Mouse (Mus musculus) limb, embryonic 14.5 days (tissue): Measurements from ENCODE around the gene Coro1c. TPM values are rescaled to one million over a fixed set of nuclear protein-coding genes. Genes with fewer than 3 reads are reported as not detected.

ENCODE experiments used
- ATAC-seq: fragments of 200-750 bp; cut with Nextera tagmentation; 2 replicates; pipeline ENCODE4 v1.8.0; 2017; ENCODE audit warnings: low read depth, moderate number of reproducible peaks, moderate TSS enrichment; ENCODE audit not compliant: low FRiP score
- DNase-seq: peaks from one replicate; pipeline ENCODE4 v3.0.0-alpha.2; 2015; ENCODE audit warnings: low spot score
- H3K27ac ChIP-seq: fragments of 300-500 bp; sonication (generic); replicated peaks from 2 replicates; pipeline ENCODE4 v1.5.1; 2014; ENCODE audit warnings: low read depth, mild to moderate bottlenecking, low read length, moderate library complexity, mixed read lengths
- H3K27me3 ChIP-seq: fragments of 300-500 bp; sonication (generic); 2 replicates; pipeline ENCODE4 v1.6.1; 2014; ENCODE audit warnings: low read length, mixed read lengths; ENCODE audit not compliant: control insufficient read depth, insufficient read depth
- H3K36me3 ChIP-seq: fragments of 300-500 bp; sonication (generic); 2 replicates; pipeline ENCODE4 v1.6.1; 2014; ENCODE audit warnings: mild to moderate bottlenecking, low read length, moderate library complexity, mixed read lengths; ENCODE audit not compliant: control insufficient read depth, insufficient read depth
- H3K4me1 ChIP-seq: fragments of 300-500 bp; sonication (generic); 2 replicates; pipeline ENCODE4 v1.6.1; 2014; ENCODE audit warnings: antibody characterized with exemption, low read length, mixed read lengths; ENCODE audit not compliant: control insufficient read depth, insufficient read depth
- H3K4me2 ChIP-seq: fragments of 300-500 bp; sonication (generic); replicated peaks from 2 replicates; pipeline ENCODE4 v1.6.1; 2014; ENCODE audit warnings: low read depth, mild to moderate bottlenecking, low read length, moderate library complexity; ENCODE audit not compliant: severe bottlenecking
- H3K4me3 ChIP-seq: fragments of 300-500 bp; sonication (generic); replicated peaks from 2 replicates; pipeline ENCODE4 v1.5.1; 2014; ENCODE audit warnings: low read length
- H3K9ac ChIP-seq: fragments of 300-500 bp; sonication (generic); 2 replicates; pipeline ENCODE4 v1.6.1; 2014; ENCODE audit warnings: mild to moderate bottlenecking, low read depth, low read length, moderate library complexity; ENCODE audit not compliant: severe bottlenecking
- H3K9me3 ChIP-seq: fragments of 300-500 bp; sonication (generic); 2 replicates; pipeline ENCODE4 v1.6.1; 2016; ENCODE audit warnings: low read length; ENCODE audit not compliant: control insufficient read depth
- POLR2A ChIP-seq: fragments of 200-500 bp; IDR thresholded peaks from 2 replicates; pipeline ENCODE4 v1.8.0; 2012; ENCODE audit warnings: inconsistent platforms, mild to moderate bottlenecking, moderate library complexity, borderline replicate concordance; ENCODE audit not compliant: insufficient read depth, insufficient read length; ENCODE audit errors: extremely low read depth
- WGBS: fragments of 180-500 bp; shearing (Covaris S2); extraction: QIAGEN DNeasy Blood & Tissue Kit; methylation state at CpG from one replicate; pipeline ENCODE4 v1.1.7; 2014; 5-methylcytosine and 5-hydroxymethylcytosine counted together
- polyA plus RNA-seq, 2 experiments: library from polyadenylated mRNA; depleted of rRNA in 1 of 2; stranded (reverse) in 1 of 2; unstranded in 1 of 2; fragments of >200 nt; fragmentation: Nextera tagmentation in 1 of 2; extraction: Ambion mirVana in 1 of 2; gene quantifications; 2 replicates each; pipeline versions ENCODE4 v1.2.1 to v1.2.3; 2012 to 2014

Gene Coro1c
- polyA plus RNA-seq, 2 experiments, result 68.9 to 92.4 TPM

GRCm38 (mm10) chr5:113889912-113890311, 18.6 kb downstream of the Coro1c start:
- no peak for DNase-seq
- no peak for TF ChIP-seq POLR2A
- H3K27ac ChIP-seq, result no peak overlapping the region

GRCm38 (mm10) chr5:113889181-113889906, 19.2 kb downstream of the Coro1c start:
- Histone ChIP-seq H3K27me3 (no peaks in the 10 kb centered on the region), H3K4me2 (peak overlapping the region; percentile 19; the same call in 1 of the 2 replicates), H3K27ac (peak overlapping the region; percentile 61), H3K36me3 (no peaks in the 10 kb centered on the region), H3K9me3 (no peaks in the 10 kb centered on the region), H3K9ac (0 out of 2 replicates have a peak overlapping the region, but pooled peaks have one; percentile 4), H3K4me1 (peaks cover 24% of the 10 kb centered on the region), H3K4me3 (no peak overlapping the region)
- TF ChIP-seq POLR2A, result no peak
- no peak for ATAC-seq
- WGBS, result 14% methylated on average over 19 of the region's 19 CpGs
- DNase-seq, result peak; percentile 34

More at GRCm38 (mm10) chr5:113889912-113890311, 18.6 kb downstream of the Coro1c start:
- Histone ChIP-seq H3K4me2 (no peak overlapping the region), H3K9me3 (no peaks in the 10 kb centered on the region), H3K9ac (no peak overlapping the region), H3K4me1 (peaks cover 24% of the 10 kb centered on the region), H3K36me3 (no peaks in the 10 kb centered on the region; the same call in 1 of the 2 replicates), H3K4me3 (no peak overlapping the region), H3K27me3 (no peaks in the 10 kb centered on the region)
- 36% methylated on average over 4 of the region's 4 CpGs for WGBS
- ATAC-seq, result no peak

GRCm38 (mm10) chr5:113888186-113888795, 20.3 kb downstream of the Coro1c start:
- no peak overlapping the region for H3K27ac ChIP-seq
- no peak overlapping the region for H3K4me2 ChIP-seq
- peaks cover 25% of the 10 kb centered on the region for H3K4me1 ChIP-seq
- no peak overlapping the region for H3K9ac ChIP-seq
- DNase-seq (no peak), ATAC-seq (no peak)
- no peaks in the 10 kb centered on the region for H3K36me3 ChIP-seq
- no peaks in the 10 kb centered on the region for H3K9me3 ChIP-seq
- H3K4me3 ChIP-seq, result no peak overlapping the region
- TF ChIP-seq POLR2A, result no peak
- 92% methylated on average over 5 of the region's 5 CpGs for WGBS
- H3K27me3 ChIP-seq, result no peaks in the 10 kb centered on the region

- Histone ChIP-seq H3K27me3 (no peaks in the 10 kb centered on the region), H3K36me3 (no peaks in the 10 kb centered on the region), H3K9ac (no peak overlapping the region), H3K4me3 (no peak overlapping the region), H3K4me1 (peaks cover 34% of the 10 kb centered on the region), H3K27ac (no peak overlapping the region), H3K4me2 (no peak overlapping the region), H3K9me3 (no peaks in the 10 kb centered on the region)
- no peak for ATAC-seq
- 63% methylated on average over 11 of the region's 11 CpGs for WGBS
- no peak for TF ChIP-seq POLR2A
- DNase-seq, result peak; percentile 18
These were observed 21.4 kb downstream of the Coro1c start for GRCm38 (mm10) chr5:113887132-113887531.

DNA sequence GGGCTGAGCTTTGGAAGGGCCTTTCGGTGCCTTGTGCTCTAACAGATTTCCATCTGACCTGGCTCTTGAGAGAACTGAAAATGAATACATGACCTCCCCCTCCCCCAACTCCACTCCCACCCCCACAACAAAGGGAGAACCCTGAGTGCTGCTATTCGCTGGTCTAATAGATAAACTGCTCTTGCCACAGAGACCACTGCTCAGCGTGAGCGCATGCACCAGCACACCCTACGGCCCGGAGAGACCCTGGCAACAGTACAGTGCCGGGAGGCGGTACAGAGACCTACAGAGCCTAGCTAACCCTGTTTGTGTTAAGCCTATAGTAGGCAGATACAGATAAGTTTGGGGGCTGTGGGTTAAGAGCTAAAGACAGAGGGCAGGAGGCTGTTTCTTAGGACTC, 22.9 kb downstream of the Coro1c start:
- DNase-seq (no peak), ATAC-seq (no peak)
- H3K9me3 ChIP-seq, result no peaks in the 10 kb centered on the region
- no peak overlapping the region for H3K4me3 ChIP-seq
- H3K4me2 ChIP-seq, result no peak overlapping the region
- H3K4me1 ChIP-seq, result peaks cover 32% of the 10 kb centered on the region
- H3K9ac ChIP-seq, result no peak overlapping the region
- H3K36me3 ChIP-seq, result peaks cover 9% of the 10 kb centered on the region
- WGBS, result 86% methylated on average over 8 of the region's 8 CpGs
- H3K27me3 ChIP-seq, result no peaks in the 10 kb centered on the region
- no peak overlapping the region for H3K27ac ChIP-seq
- TF ChIP-seq POLR2A, result no peak
